Mouse (Mus musculus): Measurements from ENCODE around the gene Sncg.
"Not testable (repeated sequence)": the region's sequence is repeated elsewhere in the genome, so short reads cannot be mapped to it uniquely, and the experiment has no call there.

Gene Sncg

GRCm38 (mm10) chr14:34370921-34371320, 3.7 kb downstream of the Sncg start:
- no peak for DNase-seq (ENCODE audit: low read depth, low spot score)

DNA sequence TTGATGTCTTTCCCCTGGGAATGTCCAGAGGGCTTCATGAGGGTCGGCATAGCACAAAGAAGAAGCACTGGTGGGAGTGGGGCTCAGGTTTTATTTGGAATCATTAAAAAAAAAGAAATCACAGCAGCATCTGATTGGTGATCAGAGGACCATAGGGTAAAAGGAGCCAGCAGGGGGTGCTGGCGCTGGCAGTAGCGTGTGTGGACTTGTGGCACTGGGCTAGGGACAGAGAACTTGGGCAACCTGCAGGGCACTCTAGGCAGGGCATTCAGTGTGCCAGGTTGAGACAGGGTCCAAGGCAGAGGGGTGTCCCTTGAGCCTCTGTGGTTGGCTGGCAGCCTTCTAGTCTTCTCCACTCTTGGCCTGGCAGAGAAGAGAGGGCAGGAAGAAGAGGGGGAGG, 4.4 kb downstream of the Sncg start:
- no peak for DNase-seq (ENCODE audit: low read depth, low spot score)

GRCm38 (mm10) chr14:34365147-34365507, 9.5 kb downstream of the Sncg start:
- DNase-seq (ENCODE audit: low read depth, low spot score): no peak

- not testable (repeated sequence) for DNase-seq (ENCODE audit: low read depth, low spot score)
Measured at GRCm38 (mm10) chr14:34364254-34365146, 10.1 kb downstream of the Sncg start.

DNA sequence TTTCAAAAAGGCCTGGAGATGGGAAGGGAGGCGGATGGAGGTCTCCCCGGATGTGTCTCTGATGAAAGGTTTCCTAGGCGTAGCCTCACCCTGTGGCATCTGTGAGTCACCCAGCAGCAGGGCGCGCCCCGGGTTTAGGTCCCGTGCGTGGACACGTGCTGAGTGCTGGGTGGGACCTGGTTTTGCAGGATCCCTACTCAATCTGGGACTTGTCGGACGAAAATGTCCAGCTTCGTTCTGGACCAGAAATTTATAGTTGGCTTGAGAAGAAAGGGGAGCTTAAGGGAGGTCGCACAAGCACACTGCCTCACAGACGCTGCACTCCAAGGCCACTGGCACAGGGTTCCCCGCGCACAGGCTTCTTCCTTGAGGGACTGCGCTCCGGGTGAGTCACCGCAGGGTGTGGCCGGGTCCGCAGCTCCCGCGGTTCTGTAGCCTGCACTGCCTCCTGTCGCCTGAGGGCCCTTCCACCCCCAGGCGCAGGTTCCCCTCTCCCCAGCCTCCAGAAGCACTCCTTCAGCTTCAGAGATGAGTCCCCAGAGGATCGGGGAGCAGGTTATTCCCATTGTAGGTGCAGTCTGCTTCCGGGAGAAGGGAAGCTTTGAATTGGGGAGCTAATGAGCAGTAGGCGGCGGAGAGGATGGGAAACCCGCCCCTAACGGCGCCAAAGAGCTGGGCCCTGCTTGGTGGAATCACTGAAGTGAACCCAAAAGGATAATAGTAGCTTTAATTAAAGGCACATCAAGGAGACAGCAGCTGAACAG, 10.9 kb downstream of the Sncg start:
- peak; percentile 86 for DNase-seq (ENCODE audit: low read depth, low spot score)

DNA sequence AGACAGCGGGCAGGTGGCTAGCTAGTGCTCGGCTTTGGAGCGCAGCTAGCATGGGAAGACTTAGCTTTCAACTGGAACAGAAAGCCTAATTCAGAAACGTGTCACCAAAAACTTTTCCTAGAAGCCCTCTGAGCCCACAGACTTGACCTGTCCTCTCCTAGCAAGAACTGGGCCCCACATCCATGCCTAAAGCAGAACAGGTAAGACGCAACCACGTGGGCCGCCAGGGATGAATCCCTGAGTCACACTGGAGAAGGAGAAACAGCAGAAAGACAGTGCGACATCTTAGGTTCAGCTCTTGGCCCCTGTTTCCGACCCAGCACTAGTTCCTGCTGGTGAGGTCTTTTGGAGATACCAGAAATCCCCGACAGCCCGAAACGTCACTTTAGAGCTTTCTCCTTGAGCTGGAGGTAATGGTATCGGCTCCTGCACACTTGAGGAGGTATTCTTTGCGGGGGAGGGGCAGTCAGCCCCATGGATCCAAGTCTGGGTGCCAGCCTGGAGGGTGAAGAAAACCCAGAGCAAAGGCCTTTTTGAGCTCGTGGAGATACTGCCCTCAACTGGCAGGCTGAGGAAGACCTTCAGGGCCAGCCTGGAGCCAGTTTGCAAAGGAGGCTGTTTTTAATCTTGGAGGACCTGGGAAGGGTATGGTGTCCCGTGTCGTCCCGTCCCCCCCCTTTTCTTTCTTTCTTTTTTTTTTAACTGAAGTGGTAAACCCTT, 11.7 kb downstream of the Sncg start:
- peak; percentile 68 for DNase-seq (ENCODE audit: low read depth, low spot score)

GRCm38 (mm10) chr14:34362135-34362534, 12.5 kb downstream of the Sncg start:
- no peak for DNase-seq (ENCODE audit: low read depth, low spot score)

DNA sequence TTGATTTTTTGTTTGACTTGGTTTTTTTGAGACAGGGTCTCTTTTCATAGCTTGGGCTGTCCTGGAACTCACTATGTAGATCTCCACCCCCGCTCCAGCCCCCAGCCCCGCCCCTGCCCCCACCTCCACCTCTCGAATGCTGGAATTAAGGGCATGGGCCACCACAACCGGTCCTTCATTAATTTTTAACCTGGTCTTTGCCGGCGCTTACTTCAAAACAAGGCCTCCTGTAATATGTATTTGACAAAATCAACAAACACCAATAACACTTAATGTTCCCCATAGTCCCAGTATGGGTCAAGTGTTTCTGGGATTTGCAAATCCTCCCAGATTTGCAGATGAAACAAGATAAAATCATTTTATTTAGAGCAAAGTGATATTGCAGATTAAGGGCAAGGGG, 14.3 kb downstream of the Sncg start:
- no peak for DNase-seq (ENCODE audit: low read depth, low spot score)

- no peak for DNase-seq (ENCODE audit: low read depth, low spot score)
Measured at GRCm38 (mm10) chr14:34359676-34360244, 14.8 kb downstream of the Sncg start.

GRCm38 (mm10) chr14:34357671-34358455, 16.7 kb downstream of the Sncg start:
- DNase-seq (ENCODE audit: low read depth, low spot score): no peak

- no peak for DNase-seq (ENCODE audit: low read depth, low spot score)
Measured at GRCm38 (mm10) chr14:34355301-34355700, 19.3 kb downstream of the Sncg start, which contains the start of gene Fam25c. Fam25c (minus strand) TSS chr14:34355433.

DNA sequence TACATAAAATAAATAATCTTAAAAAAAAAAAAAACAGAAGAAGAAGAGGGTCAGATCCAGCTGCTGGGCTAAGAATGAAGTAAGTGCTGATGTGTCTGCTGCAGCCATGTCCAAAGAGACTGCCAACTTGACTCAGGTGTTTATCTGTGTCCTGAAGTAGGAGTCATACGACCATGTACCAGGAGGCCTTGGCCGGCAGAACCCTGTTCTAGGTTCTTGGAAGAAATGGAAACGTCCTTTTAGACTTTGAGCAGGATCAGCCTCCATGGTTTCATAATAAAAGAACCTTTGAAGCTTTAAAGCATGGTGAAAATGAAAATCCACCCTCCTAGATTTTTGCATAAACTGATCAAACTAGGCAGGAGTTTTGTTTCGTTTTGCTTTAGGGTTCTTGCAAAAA, 20.1 kb downstream of the Sncg start:
- DNase-seq (ENCODE audit: low read depth, low spot score): no peak

- DNase-seq (ENCODE audit: low read depth, low spot score): no peak
Measured at GRCm38 (mm10) chr14:34353326-34353725, 21.3 kb downstream of the Sncg start.

DNA sequence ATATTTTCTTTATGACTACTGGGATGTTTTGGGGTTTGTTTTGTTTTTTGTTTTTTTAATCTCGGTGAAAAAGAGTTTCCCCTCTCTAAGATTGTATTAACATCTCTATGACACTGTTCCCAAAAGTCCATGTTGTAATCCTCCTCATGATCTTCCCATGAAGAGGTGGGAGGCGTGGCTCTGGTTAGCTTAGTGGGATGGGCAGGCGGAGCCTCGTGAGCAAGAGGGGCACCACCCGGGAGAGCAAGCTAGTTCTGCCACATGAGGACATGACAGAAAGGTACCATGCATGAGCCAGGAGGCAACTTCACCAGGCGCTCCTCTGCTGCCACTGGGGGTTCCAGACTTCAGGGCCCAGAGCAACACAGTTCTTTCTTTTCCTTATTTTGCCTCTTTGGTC, 22.1 kb downstream of the Sncg start:
- DNase-seq (ENCODE audit: low read depth, low spot score): no peak

DNA sequence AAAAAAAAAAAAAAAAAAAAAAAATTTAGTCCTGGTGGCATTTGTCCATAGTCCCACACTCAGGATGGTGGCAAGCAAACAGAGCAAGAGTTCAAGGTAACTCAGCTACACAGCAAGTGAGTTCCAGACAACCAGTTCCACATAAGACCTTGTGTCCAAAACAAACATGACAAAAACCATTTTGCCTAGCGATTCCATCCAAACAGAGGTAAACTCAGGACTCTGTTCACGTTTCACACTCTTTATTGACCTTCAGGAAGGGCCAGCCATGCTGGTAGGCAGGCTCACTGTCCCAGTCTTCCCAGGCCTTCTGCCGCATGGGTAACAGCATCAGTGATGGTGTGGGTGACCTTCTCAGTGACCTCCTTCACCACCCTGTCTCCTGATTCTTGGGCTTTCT, 22.9 kb downstream of the Sncg start:
- DNase-seq (ENCODE audit: low read depth, low spot score): no peak

DNA sequence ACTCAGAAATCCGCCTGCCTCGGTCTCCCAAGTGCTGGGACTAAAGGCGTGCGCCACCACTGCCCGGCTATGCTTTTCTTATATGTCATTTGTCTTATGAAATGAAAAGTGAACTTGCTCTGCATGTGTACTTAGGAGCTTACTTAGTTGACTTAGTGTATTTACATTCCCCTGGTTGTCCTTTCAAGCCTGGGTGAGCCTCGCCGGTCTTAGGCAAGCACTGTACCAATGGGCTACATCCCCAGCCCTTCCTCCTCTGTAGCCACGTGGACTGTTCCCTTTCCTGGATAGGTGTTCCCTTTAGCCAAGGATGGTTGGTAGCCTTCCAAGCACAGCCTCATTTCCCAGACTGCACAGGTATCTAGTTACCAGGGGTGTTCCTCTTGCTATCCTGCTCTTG, 25.6 kb downstream of the Sncg start:
- DNase-seq (ENCODE audit: low read depth, low spot score): no peak

- no peak for DNase-seq (ENCODE audit: low read depth, low spot score)
Measured at GRCm38 (mm10) chr14:34348301-34348700, 26.3 kb downstream of the Sncg start.

GRCm38 (mm10) chr14:34347084-34347483, 27.5 kb downstream of the Sncg start:
- no peak for DNase-seq (ENCODE audit: low read depth, low spot score)

DNA sequence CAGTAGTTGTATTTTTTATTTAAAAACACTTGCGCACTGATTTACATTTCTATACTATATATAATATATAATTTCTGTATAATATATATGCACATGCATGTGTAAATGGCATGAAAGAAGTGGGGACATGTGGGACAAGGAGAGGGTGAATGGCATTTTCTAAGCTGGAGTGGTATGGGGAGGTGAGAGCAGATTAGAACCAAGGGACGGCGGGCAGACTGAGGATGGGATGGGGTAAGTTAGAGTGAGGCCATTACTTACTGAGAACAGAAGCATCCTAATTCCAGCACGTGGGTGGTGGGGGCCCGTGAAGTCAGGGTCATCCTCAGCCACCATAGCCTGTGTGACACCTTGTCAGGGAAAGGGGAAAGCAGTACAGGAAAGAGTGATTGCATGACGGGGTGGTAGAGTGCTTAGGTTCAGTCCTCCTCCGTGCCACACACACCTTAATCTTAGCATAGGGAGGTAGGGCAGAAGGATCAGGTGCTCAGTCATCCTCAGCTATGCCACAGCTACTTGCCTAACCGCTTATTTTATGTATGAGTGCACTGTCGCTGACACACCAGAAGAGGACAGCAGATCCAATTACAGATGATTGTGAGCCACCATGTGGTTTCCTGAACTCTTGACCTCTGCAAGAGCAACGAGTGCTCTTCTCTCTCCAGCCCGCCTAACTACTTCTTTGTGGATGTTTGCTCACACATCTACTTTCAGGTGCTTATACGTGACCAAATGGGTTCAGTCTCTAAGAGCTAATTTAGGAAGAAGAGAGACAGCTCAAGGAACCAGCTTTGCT, 28.6 kb downstream of the Sncg start:
- DNase-seq (ENCODE audit: low read depth, low spot score): no peak

DNA sequence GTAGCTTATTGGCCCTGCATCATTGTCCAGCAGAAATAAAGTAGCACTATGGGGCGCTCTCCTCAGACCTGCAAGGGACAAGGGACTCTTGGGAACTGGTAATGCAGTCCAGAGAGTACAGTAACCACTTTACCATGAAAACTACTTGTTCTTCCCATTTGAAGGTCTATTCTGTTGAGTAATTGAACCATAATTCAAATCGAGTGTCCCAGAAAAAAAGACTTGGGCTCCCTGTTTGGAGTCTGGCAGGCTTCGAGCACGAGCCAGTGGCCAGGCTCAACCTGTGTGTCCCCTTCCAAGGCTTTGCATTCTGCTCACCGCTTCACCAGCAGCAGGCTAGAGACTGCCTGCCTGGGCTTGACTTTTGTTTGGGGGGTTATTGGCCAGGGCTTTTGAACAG, 30.2 kb downstream of the Sncg start:
- DNase-seq (ENCODE audit: low read depth, low spot score): no peak

Data from skeletal muscle tissue, adult 2 months (tissue).